ENCODE assay signal across 16 mouse cellular contexts in genomic region chr10:84365166-84365865, GRCm38 (mm10).
DNase-seq lines count a peak whose midpoint lies in the region; ATAC-seq and TF ChIP-seq lines count a peak whose summit lies in the region.
"Had no signal": no experiment of that assay in that cellular context is flagged by ENCODE, and none has a peak within 500 bp of the region (broad histone marks: within the 10 kb centered on the region; RNA-seq: fewer than 3 reads in every experiment).

No protein-coding gene starts in this region.

- WGBS in limb, embryonic 14.5 days = 59% methylated on average over 7 of the region's 7 CpGs
- 90% methylated on average over 7 of the region's 7 CpGs for WGBS in limb, embryonic 10.5 days
- 78% methylated on average over 7 of the region's 7 CpGs for WGBS in midbrain, postnatal 0 days

- no peak overlapping the region for H3K9ac ChIP-seq in limb, embryonic 14.5 days (ENCODE audit: low read depth, low read length, severe bottlenecking)
- no peak overlapping the region for H3K9ac ChIP-seq in midbrain, postnatal 0 days (replicated peaks; ENCODE audit: low read length, poor library complexity, severe bottlenecking)
- H3K9ac ChIP-seq: heart, embryonic 15.5 days; hindbrain, embryonic 12.5 days; liver, embryonic 13.5 days had no signal

- no peak for TF ChIP-seq POLR2A in limb, embryonic 14.5 days (IDR thresholded peaks at IDR 0.05; ENCODE audit: borderline replicate concordance, extremely low read depth, insufficient read depth, insufficient read length)

- no peak for ATAC-seq in limb, embryonic 14.5 days (ENCODE audit: low FRiP score, low read depth)
- ATAC-seq in midbrain, postnatal 0 days (ENCODE audit: low FRiP score) = no peak
- ATAC-seq: intestine, embryonic 16.5 days had no signal

- TF ChIP-seq CTCF in midbrain, postnatal 0 days (IDR thresholded peaks at IDR 0.05) = no peak

- peak; percentile 3 to 7 for DNase-seq in cerebellum, postnatal 25 days
- DNase-seq in cerebellum, postnatal 10 days = no peak
- DNase-seq in limb, embryonic 14.5 days (ENCODE audit: low spot score) = peak; percentile 25
- DNase-seq in limb, embryonic 10.5 days (ENCODE audit: low spot score) = no peak
- DNase-seq in lung, adult 18-20 months = peak; percentile 63 to 78
- DNase-seq in lung, postnatal 4 days = peak; percentile 52 to 81
- no peak for DNase-seq in midbrain, postnatal 0 days (ENCODE audit: low spot score)
- no peak for DNase-seq in thymus, postnatal 25 days
- DNase-seq: gastrocnemius, postnatal 36 days; liver, embryonic 13.5 days had no signal

- H3K4me1 ChIP-seq in limb, embryonic 14.5 days (ENCODE audit: control insufficient read depth, insufficient read depth, low read length) = peaks cover 3% of the 10 kb centered on the region; the same call in 1 of the 2 replicates
- H3K4me1 ChIP-seq in limb, embryonic 10.5 days = 0 out of 2 replicates have a peak, but pooled peaks cover 2% of the 10 kb centered on the region
- H3K4me1 ChIP-seq in midbrain, postnatal 0 days (ENCODE audit: insufficient read depth, low read length) = no peaks in the 10 kb centered on the region
- H3K4me1 ChIP-seq: heart, embryonic 15.5 days; hindbrain, embryonic 12.5 days; liver, embryonic 13.5 days had no signal

- no peaks in the 10 kb centered on the region for H3K9me3 ChIP-seq in limb, embryonic 14.5 days (ENCODE audit: control insufficient read depth, low read length)
- H3K9me3 ChIP-seq in limb, embryonic 10.5 days (replicated peaks) = no peaks in the 10 kb centered on the region
- H3K9me3 ChIP-seq in midbrain, postnatal 0 days (ENCODE audit: low read length) = no peaks in the 10 kb centered on the region
- H3K9me3 ChIP-seq: heart, embryonic 15.5 days; hindbrain, embryonic 12.5 days; liver, embryonic 13.5 days had no signal

- H3K36me3 ChIP-seq in limb, embryonic 14.5 days (ENCODE audit: control insufficient read depth, insufficient read depth, low read length) = no peaks in the 10 kb centered on the region
- no peaks in the 10 kb centered on the region for H3K36me3 ChIP-seq in limb, embryonic 10.5 days
- H3K36me3 ChIP-seq in midbrain, postnatal 0 days (ENCODE audit: insufficient read depth, low read length) = no peaks in the 10 kb centered on the region
- H3K36me3 ChIP-seq: G1E; heart, embryonic 15.5 days; hindbrain, embryonic 12.5 days; liver, embryonic 13.5 days had no signal

- no peaks in the 10 kb centered on the region for H3K27me3 ChIP-seq in limb, embryonic 14.5 days (ENCODE audit: control insufficient read depth, insufficient read depth, low read length)
- no peaks in the 10 kb centered on the region for H3K27me3 ChIP-seq in limb, embryonic 10.5 days (ENCODE audit: low read depth, poor library complexity, severe bottlenecking)
- no peaks in the 10 kb centered on the region for H3K27me3 ChIP-seq in midbrain, postnatal 0 days (ENCODE audit: insufficient read depth, low read length)
- H3K27me3 ChIP-seq: heart, embryonic 15.5 days; hindbrain, embryonic 12.5 days; liver, embryonic 13.5 days had no signal

- no peak overlapping the region for H3K4me3 ChIP-seq in limb, embryonic 14.5 days (replicated peaks; ENCODE audit: low read length)
- H3K4me3 ChIP-seq in limb, embryonic 10.5 days = no peak overlapping the region
- H3K4me3 ChIP-seq in midbrain, postnatal 0 days (ENCODE audit: low read depth, low read length) = no peak overlapping the region
- H3K4me3 ChIP-seq: erythroblast, embryonic 14.5 days; heart, embryonic 15.5 days; hindbrain, embryonic 12.5 days; liver, embryonic 13.5 days; myocyte had no signal

- no peak overlapping the region for H3K27ac ChIP-seq in limb, embryonic 14.5 days (replicated peaks; ENCODE audit: low read depth, low read length)
- H3K27ac ChIP-seq in limb, embryonic 10.5 days = no peak overlapping the region
- no peak overlapping the region for H3K27ac ChIP-seq in midbrain, postnatal 0 days (ENCODE audit: low read depth, low read length)
- H3K27ac ChIP-seq: heart, embryonic 15.5 days; hindbrain, embryonic 12.5 days; liver, embryonic 13.5 days had no signal

- no peak overlapping the region for H3K4me2 ChIP-seq in limb, embryonic 14.5 days (replicated peaks; ENCODE audit: low read depth, low read length, severe bottlenecking)
- no peak overlapping the region for H3K4me2 ChIP-seq in midbrain, postnatal 0 days (ENCODE audit: low read depth, low read length, poor library complexity, severe bottlenecking)
- H3K4me2 ChIP-seq: heart, embryonic 15.5 days; hindbrain, embryonic 12.5 days; liver, embryonic 13.5 days had no signal

Comparison
In these comparisons a context has a peak if more than half of its experiments do, and no peak if none do; other contexts are left out.
1. DNase-seq: peak in cerebellum, postnatal 25 days (2 of 2), limb, embryonic 14.5 days (single experiment), lung, adult 18-20 months (2 of 2) and lung, postnatal 4 days (2 of 2); none in cerebellum, postnatal 10 days (0 of 2), limb, embryonic 10.5 days (single experiment), midbrain, postnatal 0 days (single experiment) and thymus, postnatal 25 days (single experiment).